Mouse (Mus musculus) ES-CJ7 (cell line): ENCODE measurements around the gene Olfr1164.

Experiments used
- DNase-seq: peaks from one replicate; pipeline ENCODE4 v3.0.0; 2011; ENCODE audit warnings: low read depth, low spot score

The Olfr1164 gene

GRCm38 (mm10) chr2:88093866-88094265 is at the start of gene Olfr1164:
TSS of gene Olfr1164 (minus strand) at chr2:88093966.
- DNase-seq = no peak

- DNase-seq = no peak
These were observed 34.4 kb upstream of the Olfr1164 start, which contains the start of gene Olfr1166 for GRCm38 (mm10) chr2:88128172-88128571. TSS of gene Olfr1166 (minus strand) at chr2:88128272.

GRCm38 (mm10) chr2:88071730-88072129 is 22.0 kb downstream of the Olfr1164 start, which contains the start of gene Olfr1163:
TSS of gene Olfr1163 (minus strand) at chr2:88071830.
- no peak for DNase-seq

GRCm38 (mm10) chr2:88063587-88063986 is 30.2 kb downstream of the Olfr1164 start:
- peak; percentile 63 for DNase-seq

GRCm38 (mm10) chr2:88051029-88051428 is 42.7 kb downstream of the Olfr1164 start, which contains the start of gene Olfr1162:
TSS of gene Olfr1162 (minus strand) at chr2:88051129.
- DNase-seq = no peak
